8 mouse cellular contexts compared by ENCODE assay signal in genomic region chr14:25768915-25769625, GRCm38 (mm10). TPM values are rescaled to one million over a fixed set of nuclear protein-coding genes. Genes with fewer than 3 reads are reported as not detected.
A peak's percentile ranks its signal among the peaks of the same experiment; 100 is the strongest.
DNase-seq lines count a peak whose midpoint lies in the region; ATAC-seq lines count a peak whose summit lies in the region.

TSS of gene Zcchc24 (minus strand) at chr14:25769039.

- ATAC-seq in common myeloid progenitor, adult 5-6 weeks (replicated peaks; ENCODE audit: low read depth, poor library complexity, severe bottlenecking): peak; percentile 65
- peak; percentile 60 for ATAC-seq in inflammation-experienced regulatory T-cells, adult 6 months

- no peaks in the 10 kb centered on the region for H3K36me3 ChIP-seq in megakaryocyte, embryonic 14.5 days (replicated peaks; ENCODE audit: low read length)

- DNase-seq in ZHBTc4 (ENCODE audit: low read depth, low spot score): peak; percentile 98
- peak; percentile 97 for DNase-seq in gastrocnemius, postnatal 25 days
- peak; percentile 57 to 72 for DNase-seq in left cerebral cortex, adult 9 months (ENCODE audit: low spot score in 2 of 2)
- peak; percentile 78 for DNase-seq in right cerebral cortex, postnatal 14 days
- peak; percentile 86 to 91 for DNase-seq in urinary bladder, postnatal 36 days (ENCODE audit: low spot score in 2 of 2)

- H3K27me3 ChIP-seq in megakaryocyte, embryonic 14.5 days (replicated peaks): peaks cover 97% of the 10 kb centered on the region

- peaks cover 3% of the 10 kb centered on the region; the same call in 1 of the 2 replicates for H3K9me3 ChIP-seq in megakaryocyte, embryonic 14.5 days

- H3K4me3 ChIP-seq in megakaryocyte, embryonic 14.5 days (replicated peaks): peak within 1 kb of the TSS; percentile 94

- peaks cover 52% of the 10 kb centered on the region for H3K4me1 ChIP-seq in megakaryocyte, embryonic 14.5 days

RNA-seq across cellular contexts. Expression of gene Zcchc24, which starts in this region (rescaled TPM):
- 1.8 and 3.7 TPM in 2 replicates for total RNA-seq in common myeloid progenitor, adult 5-6 weeks (2017)
- 10 to 100 TPM; 41.5 to 45.0 TPM for total RNA-seq in gastrocnemius, postnatal 25 days (2021)
- polyA plus RNA-seq in inflammation-experienced regulatory T-cells, adult 6 months (2017; shearing (Covaris generic)): under 1 TPM; 0.11 to 0.28 (median 0.23) TPM
- polyA plus RNA-seq in megakaryocyte, embryonic 14.5 days (2012; ENCODE audit: insufficient read depth, low replicate concordance): 0.96 and 1.7 TPM in 2 replicates

Comparison
In these comparisons a context has a peak if more than half of its experiments do, and no peak if none do; other contexts are left out.
1. Peak in every context shown above with its lines: DNase-seq, ATAC-seq and H3K4me3 ChIP-seq.
2. Peak in ATAC-seq in inflammation-experienced regulatory T-cells, adult 6 months; RNA of the gene not detected or under 1 TPM.